Mouse (Mus musculus): ENCODE results near the gene Gid4.
A peak's percentile ranks its signal among the peaks of the same experiment; 100 is the strongest.

The Gid4 gene

DNA sequence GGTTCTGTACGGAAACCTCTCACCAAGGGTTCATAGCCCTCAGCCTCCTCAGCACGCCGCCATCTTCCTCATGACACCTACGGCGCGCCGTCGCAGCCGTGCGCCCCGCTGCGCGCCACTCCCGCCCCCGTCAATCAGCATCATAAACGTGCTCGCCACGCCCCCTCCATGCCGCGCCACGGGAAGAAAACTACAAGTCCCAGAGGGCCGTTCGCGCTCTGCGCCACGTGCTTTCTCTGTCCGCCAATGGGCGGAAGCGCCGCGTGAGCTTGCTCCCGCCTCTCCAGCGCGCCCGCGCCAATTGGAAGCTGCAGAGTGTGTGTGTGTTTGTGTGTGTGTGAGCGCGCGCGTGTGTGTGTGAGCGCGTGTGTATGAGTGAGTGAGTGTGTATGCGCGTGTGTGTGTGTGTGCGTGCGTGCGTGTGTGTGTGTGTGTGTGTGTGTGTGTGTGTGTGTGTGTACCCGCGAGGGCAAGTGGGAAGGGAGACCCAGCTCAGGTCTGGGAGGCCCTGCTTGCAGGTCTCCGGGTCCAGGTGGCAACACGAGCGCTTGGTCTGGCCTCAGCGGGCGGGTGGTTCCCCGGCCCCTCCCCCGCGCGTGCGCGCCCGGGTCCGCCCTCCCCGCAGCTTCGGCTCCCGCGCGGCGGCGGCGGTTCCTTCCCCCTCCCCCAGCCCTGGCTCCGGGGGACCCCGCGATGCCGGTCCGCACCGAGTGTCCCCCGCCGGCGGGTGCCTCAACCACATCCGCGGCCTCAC lies at the start of gene Gid4:
Gene Gid4 (plus strand): TSS at position 183 of the 754 bp plus-strand sequence.
- peak; percentile 93 for DNase-seq (ENCODE audit: low spot score)

DNA sequence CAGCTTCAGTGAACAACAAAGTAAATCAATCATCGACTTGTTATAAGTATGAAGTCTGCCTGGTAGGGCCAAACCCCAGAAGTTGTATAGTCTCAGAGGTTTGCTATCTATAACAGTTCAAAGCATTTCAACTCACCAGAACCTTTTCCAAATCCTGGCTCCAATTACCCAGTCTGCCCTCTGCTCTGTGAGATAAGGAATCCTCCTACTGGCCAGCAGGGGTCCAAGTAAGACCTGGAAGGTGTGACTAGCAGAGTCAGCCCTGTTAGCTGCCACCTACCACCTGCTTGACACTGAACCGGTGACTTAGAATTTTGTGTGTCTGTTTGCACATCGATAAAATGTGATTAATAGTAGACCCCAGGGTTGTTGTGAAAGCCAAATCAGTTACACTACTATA lies 49.7 kb upstream of the Gid4 start:
- DNase-seq (ENCODE audit: low spot score), result no peak

DNA sequence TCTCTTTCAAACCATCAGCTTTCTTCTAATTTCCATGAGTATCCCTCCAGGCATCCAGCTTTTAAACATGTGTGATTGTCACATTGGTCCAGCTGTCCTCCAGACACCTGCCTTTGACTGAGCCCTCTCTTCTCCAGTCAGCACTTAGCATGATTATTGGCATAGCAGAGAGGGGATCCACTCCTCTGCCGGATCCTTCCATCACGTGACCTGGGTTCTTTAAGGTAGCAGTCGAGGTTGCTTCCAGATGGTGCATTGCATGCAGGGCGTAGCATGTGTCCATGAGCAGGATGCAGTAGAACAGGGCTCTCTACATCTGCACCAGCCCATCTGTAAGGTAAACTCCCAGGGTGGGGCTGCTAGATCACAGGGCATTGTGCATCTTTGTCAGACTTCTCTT lies 48.0 kb upstream of the Gid4 start:
- DNase-seq (ENCODE audit: low spot score), result no peak

DNA sequence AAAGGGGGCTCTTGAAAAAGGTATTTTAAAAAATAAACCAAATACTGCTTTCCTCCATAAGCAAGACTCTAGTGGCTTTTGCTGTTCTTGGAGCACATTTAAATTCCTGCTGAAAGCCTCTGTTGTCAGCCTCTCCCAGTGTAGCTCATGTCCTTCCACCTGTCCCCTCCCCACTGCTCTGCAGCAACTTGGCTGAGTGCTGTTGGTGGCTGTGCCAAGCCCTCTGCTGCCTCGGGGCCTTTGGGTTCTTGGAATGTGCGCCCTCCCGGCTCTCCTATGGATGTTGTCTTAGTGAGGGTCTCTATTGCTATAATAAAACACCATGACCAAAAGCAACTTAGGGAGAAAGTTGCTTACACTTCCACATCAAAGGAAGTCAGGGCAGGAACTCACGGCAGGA lies 47.5 kb upstream of the Gid4 start:
- DNase-seq (ENCODE audit: low spot score), result no peak

DNA sequence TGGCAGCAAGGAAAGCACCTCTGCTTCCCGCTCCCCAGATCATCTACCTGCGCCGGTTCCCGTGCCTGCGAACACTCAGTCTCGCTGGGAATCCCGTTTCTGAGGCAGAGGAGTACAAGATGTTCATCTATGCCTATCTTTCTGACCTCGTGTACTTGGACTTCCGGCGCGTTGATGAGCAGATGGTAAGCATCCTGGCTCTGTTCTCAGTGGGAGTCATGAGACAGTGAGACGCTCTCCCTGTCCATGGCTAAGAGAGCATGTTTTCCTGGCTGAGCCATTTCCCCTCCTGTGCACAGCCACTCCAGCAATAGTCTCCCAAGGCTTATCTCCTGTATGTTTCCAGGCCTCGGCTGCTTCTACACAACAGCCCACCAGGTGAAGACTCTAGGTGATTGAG lies 46.5 kb upstream of the Gid4 start:
- no peak for DNase-seq (ENCODE audit: low spot score)

DNA sequence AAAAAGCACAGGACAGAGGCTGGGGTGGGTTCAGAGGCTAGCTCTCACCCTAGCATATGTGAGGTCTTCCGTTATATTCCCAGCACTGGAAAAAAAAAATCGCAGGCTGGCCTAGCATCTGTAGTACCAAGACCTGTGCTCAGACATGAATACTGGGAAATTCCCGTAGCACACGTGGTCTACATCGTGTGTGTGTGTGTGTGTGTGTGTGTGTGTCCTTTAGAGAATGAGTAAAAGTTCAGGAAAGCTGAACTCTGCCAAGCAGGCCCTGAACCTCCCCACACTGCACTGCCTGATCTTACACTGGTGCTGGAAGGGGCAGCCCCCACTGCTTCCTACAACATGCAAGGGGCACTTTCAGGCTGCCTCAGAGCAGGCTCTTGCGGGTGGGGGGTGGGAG lies 42.5 kb upstream of the Gid4 start:
- DNase-seq (ENCODE audit: low spot score), result no peak

DNA sequence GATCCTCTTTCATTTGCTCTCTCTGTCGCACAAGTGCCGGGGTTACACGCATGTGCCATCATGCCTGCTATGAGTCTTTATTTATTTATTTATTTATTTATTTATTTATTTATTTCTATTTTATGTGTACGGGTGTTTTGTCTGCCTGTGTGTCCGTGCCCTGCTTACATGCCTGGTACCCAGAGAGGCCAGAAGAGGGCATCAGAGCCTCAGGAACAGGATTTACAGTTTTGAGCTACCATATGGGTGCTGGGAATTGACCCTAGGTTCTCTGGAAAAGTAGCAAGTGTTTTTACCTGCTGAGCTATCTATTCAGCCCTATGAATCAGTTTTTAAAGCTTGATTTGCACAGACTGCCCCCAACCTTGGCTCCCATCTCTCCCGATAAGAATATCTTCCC lies 33.4 kb upstream of the Gid4 start:
- no peak for DNase-seq (ENCODE audit: low spot score)

DNA sequence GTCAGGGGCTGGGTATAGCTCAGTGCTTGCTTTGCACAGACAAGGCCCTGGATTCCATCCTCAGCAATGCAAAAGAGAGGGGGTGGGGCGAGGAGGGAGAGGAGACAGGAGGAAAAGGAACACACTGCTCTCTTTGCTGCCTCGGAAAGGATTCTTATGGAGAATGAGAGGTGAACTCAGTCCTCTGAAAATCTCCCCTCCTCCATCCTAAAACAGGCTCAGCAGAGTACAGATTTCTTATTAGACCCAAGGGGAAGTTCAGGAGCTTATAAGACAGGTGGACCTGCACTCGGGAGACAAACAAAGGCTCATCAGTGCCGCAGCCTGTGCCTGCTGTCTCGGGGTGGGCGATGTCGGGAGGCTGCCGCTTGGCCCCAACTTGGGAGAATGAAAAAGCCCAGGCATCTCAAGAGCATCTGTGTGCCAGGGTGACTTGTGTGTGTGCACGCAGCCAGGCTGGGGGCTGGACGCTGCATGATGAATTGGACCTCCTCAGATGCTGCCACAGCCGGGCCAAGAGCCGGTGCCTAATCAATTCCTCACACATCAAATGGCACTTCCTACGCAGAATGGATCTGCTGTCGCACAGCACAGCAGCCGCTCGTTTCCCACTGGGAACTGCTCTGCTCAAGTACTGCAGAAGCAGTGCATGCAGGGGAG lies 32.1 kb upstream of the Gid4 start:
- DNase-seq (ENCODE audit: low spot score), result no peak

DNA sequence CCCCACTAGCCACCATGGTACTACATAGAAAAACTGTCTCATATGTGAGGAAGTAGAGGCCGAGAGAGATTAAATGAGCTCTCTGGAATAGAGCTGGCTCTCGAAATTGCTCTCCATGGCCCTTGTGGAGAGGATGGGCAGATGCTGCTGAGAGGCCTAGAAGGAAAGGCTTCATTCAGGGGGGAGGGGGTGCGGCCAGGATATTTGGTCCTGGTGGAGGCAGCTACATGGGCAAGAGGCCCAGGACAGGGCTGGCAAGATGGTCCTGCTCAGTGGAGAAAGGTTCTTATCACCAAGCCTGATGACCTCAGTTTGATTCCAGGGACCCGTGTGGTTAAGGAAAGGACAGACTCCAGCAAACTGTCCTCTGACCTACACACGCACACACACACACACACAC lies 31.0 kb upstream of the Gid4 start:
- no peak for DNase-seq (ENCODE audit: low spot score)

DNA sequence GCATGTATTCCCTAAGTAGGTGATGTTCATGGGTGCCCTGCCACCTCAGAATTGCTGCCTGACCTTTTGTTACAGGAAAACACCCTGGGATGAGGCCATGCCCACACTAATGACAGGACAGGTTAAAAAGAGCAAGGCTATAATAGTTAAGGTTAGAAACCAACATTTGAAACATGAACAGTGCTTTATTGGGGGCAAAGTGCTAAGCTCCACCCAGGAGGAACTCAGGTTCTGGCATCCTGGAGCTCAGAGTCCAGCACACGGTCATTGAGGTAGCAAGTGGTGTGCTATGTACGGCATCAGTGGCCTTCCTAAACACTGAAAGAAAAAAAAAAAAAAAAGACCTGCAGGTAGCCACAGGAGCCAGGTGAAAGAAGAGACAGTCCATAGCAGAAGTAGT lies 29.0 kb upstream of the Gid4 start:
- DNase-seq (ENCODE audit: low spot score), result no peak

DNA sequence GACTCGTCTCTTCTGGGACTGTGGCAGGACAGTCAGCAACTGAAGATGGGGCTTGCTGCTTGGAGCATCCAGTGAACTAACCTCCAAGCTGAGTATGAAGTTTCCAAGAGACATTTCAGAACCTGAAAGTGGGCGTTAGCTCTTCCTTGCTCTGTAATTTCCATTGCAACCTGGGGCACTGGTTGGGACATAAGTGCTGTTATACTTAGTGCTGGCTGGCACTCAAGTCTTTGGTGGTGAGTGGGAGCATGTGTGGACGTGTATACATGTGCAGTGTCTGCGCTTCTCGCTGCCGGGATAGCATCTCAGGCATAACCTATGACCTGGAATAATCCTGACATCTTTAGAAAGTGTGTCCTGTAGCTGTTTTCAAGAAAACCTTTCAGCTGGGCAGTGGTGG lies 25.6 kb upstream of the Gid4 start:
- DNase-seq (ENCODE audit: low spot score), result no peak

DNA sequence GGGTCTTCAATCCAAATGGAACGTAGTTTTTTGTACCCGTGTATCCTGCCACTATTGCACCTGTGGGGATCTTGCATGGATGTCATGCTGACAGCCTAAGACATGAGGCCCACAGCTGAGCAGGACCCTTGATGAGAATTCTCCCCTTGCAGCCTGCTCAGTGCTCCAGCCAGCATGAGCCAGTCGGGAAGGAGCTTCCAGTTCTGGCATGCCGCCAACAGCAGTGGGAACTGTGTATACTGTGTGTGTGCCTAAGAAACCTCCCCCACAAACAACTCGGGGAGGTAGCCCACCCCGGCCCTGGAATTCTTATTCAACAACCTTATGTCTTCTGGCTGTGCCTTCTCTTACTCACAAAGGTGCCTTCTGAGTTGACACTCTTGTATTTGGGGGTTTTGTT lies 20.4 kb upstream of the Gid4 start:
- no peak for DNase-seq (ENCODE audit: low spot score)

DNA sequence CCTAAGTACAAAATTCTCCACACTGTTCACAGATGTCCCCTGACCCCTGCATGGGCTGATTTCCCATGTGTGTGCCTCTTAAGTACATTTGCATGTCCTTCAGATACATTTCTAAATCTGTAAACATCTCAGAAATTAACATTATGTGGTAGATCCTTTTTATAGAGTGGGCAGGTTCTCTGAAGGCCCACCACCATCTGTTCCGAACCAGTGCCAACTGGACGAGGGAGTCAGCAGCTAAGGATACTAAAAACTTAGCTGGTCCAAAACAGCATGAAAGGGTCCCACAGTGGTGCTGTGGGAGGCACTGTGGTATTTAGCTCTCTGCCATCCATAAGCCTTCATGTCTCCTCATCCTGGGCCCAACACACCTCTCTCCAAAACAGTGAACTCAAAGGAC lies 19.8 kb upstream of the Gid4 start:
- DNase-seq (ENCODE audit: low spot score), result no peak

DNA sequence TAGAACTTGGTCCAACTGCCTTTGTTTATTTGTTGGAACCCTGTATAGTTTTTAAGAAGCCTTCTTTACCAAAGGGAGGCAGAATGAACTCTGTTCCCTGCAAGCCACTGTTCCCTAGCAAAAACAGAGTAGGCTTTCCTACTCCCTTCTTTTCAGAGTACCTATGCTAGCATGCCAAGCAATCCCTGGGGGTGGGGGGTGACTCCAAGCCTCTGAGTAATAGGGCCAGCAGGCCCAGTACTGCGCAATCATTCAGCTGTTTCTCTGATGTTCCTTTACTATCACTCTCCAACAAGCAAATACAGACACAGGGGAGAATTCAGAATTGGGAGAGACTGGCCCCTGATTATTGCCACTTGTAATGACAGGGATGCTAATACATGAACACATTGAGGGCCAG lies 10.3 kb upstream of the Gid4 start:
- DNase-seq (ENCODE audit: low spot score), result no peak

DNA sequence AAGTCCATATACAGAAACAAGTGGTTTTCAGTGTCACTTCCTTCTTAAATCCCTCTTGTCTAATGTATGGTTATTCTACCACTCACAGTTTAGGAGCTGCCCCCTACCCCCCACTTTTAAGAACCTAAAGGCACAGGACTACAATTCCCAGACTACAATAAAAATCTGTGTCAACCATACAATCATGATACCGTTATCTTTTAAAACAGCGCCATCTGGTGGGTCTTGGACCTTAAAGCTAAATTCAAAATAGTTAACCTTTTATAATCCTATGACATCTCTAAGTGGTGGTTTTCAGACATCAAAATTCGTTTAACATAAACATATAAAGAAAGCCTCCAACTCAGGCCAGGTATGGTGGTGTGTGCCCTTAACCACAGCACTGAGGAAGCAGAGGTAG lies 4.8 kb upstream of the Gid4 start:
- no peak for DNase-seq (ENCODE audit: low spot score)

DNA sequence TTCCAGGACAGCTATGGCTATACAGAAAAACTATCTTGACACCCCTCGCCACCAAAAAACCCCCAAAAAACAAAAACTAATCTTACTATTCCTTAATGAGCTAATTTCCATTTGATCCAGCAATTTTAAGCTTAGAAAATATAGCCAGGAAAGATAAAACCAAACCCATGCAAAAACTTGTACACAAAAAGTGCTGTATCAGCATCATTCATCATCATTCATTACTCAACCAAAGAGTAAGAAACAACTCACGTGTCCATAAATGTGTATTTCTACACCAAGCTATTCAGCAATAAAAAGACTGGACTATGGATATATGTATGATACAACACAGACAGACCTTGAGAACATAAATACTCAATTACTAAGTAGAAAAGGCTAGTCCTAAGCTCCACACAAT lies 4.0 kb upstream of the Gid4 start:
- no peak for DNase-seq (ENCODE audit: low spot score)

DNA sequence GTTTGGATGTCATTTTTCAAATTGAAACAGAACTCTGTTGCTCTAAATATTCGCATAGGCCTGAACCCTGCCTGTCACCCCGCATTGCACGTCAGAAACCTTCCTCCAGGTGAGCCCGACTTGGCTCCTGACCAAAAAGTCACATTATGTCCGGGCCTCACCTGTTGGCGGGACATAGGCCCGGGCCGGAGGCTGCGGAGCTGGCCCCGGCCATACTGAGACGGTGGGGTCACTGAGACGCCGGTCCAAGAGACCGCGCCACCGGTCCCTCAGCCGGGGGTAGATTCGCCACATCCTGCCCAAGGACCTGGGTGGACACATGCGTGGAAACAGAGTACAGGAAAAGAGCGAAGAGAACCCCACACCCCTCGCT lies 369 bp upstream of the Gid4 start:
- DNase-seq (ENCODE audit: low spot score), result peak; percentile 18

DNA sequence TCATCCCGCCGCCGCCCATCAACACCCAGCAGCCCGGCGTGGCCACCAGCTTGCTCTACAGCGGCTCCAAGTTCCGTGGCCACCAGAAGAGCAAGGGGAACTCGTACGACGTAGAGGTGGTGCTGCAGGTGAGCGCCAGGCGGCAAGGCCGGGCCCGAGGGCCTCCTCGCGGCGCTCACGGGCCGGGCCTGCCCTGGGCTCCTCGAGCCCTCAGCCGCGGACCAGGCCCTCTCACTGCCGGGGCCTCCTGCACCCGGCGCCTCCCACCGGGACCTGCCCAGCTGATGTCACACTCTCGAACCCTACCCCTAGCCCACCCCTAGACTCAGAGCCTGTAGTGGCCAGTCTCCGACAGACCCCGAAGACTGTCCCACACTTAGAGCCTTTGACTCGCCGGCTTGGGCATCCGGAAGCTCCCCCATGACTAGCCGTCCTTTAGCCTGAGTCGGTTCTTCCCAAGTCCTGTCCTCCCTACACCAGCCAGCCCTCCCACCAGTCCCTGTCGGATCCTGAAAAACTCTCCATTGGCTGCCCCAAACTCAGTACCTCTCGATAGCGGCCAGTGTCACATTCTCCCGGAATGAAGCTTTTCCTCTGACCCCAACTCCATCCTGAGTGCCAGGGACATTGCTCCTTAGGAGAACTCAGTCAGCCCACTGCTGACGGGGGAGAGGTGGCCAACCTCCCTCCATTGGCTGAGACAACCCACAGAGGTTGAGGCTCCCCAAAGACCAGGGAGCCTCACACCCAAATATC lies 950 bp downstream of the Gid4 start, which contains the start of gene Atpaf2:
Gene Atpaf2 (minus strand): TSS at position 741 of the 756 bp plus-strand sequence.
- no peak for DNase-seq (ENCODE audit: low spot score)

DNA sequence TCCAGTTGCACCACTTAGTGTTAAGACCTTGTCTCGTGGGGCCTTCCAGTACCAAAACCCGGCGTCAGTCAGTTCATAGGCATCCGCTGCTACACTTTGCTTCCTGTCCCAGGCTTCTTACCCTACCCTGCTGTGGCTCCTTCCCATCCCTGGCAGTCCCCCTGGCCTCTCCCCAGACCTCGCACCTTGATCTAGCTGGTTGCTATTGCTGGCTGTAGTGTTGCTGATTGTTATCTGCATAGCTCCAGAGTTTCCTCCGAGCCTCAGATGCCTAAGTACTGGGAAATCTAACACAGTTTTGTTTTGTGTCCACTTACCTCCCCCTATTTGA lies 1.5 kb downstream of the Gid4 start:
- no peak for DNase-seq (ENCODE audit: low spot score)

DNA sequence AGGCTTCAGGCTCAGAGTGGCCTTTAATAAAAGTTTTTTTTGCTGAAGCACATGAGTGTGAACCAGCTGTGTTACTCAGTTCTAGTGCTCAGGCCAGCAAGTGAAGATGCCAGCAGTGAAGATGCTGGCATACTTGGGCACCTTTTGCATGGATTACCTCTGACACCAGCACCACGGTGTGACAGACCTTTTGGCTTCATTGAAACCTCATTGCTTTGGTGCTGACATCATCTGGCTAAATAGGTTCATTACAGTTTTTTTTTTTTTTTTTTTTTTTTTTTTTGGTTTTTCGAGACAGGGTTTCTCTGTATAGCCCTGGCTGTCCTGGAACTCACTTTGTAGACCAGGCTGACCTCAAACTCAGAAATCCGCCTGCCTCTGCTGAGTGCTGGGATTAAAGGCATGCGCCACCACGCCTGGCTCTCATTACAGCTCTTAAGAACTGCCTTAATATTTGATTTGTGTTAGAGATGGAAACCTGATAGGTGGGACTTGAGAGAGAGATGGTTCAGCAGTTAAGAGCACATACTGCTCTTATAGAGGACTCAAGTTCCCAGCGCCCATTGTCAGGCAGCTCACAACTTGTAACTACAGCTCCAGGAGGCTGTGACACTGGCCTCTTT lies 5.2 kb downstream of the Gid4 start:
- DNase-seq (ENCODE audit: low spot score), result no peak

DNA sequence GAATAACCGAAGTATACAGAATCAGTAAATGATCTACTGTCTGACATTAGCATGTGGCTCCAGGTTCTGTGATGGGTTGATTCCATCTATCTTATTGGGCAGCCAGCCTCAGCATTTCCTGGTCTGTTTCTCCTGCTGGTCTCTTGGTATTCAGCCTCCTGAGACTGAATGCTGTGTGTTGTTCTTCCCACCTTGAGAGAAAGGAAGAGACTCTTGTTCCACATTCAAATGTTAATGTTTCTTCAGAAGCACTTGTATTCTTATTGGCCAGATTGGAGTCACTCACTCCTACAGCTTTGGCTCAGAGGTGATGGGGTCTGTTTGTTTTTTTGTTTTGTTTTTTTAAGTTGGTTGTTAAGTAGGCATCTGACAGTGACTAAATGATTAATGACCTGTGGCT lies 6.1 kb downstream of the Gid4 start:
- DNase-seq (ENCODE audit: low spot score), result no peak

DNA sequence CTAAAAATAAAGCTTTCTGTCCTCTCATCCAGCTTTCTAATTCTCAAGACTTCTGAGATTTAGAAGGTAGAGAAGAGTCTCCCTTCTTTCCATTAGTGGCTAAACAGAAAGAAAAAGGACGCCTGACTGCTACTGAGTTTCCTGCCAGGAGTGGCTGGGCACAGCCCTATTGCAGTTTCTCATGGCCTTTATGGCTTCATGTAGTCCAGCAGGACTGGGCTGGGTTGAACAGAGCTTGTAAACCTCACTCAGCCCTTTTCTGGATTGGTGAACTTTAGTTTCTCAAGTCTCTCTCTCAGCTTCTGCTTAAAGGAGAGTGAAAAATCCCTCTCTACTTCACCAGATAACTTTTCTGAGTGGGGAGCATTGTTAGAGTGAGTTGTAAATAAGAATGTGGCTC lies 9.5 kb downstream of the Gid4 start:
- DNase-seq (ENCODE audit: low spot score), result no peak

DNA sequence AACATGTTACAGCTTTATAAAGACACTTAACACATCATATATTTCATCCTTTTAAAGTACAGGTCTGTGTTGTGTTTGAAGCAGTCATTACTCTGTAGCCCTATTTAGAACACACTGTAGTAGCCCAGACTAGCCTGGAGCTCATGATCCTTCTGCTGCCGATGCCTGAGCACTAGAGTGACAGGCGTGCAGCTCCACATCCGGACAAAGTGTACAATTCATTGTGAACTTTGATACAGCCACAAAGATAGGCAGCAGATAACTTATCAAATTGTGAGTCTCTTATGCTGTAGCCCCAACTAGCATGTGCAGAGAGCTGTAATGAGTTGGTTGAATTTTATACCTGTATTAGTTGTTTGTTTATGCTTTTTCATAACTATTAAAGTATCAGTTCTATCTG lies 10.7 kb downstream of the Gid4 start:
- no peak for DNase-seq (ENCODE audit: low spot score)

Measured in urinary bladder, postnatal 10 days (tissue).